Mouse (Mus musculus): ENCODE measurements around the gene Doc2g. TPM values are rescaled to one million over a fixed set of nuclear protein-coding genes. Genes with fewer than 3 reads are reported as not detected.
A peak's percentile ranks its signal among the peaks of the same experiment; 100 is the strongest.
"Not testable (repeated sequence)": the region's sequence is repeated elsewhere in the genome, so short reads cannot be mapped to it uniquely, and the experiment has no call there.

Doc2g gene
- polyA plus RNA-seq, 1 experiment from 2014 or later = 4.5 TPM

DNA sequence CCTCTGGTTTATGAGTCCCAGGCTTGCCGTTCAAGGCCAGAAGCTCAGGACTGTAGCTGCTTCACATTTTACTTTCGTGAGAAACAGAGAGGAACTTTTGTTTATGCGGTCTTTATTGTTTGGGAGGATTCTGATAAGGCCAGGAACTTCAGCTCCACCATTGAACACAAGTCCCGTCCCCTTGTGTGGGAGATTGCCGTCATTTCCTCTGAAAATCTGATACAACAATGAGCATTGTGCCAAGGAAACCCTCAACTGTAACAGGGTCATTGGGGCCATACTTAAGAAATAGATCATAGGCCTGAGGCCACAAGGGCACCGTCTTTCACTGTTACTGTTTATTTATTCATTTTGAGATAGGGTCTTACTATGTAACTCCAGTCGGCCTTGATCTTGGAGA lies 20.1 kb downstream of the Doc2g start:
- Histone ChIP-seq H3K27me3 (replicated peaks) (no peaks in the 10 kb centered on the region), H3K4me3 (replicated peaks) (no peak overlapping the region), H3K4me2 (no peak overlapping the region), H3K36me3 (no peaks in the 10 kb centered on the region), H3K9ac (no peak overlapping the region), H3K9me3 (no peaks in the 10 kb centered on the region), H3K27ac (no peak overlapping the region), H3K4me1 (peaks cover 9% of the 10 kb centered on the region; the same call in 1 of the 2 replicates)
- 62% methylated on average over 7 of the region's 7 CpGs for WGBS
- no peak for ATAC-seq (ENCODE audit: insufficient read depth, low FRiP score, low read depth)

DNA sequence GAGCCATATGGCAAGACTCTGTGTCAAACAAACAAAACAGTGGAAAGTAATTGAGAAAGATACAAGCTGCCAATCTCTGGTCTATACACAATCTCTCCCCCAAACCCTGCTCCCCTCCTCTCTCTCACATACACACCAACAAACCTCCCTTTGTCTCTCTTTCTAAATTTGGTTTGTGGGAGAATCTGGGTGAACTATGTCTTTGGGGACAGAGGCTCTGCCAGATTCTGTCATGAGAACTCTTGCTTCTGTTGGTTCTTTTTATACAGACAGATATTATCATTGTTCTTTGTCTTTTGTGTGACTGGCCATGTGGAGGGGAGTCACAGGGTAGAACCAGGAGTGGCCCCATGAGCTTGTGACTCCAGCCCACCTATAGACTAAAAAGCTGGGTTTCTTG lies 24.5 kb downstream of the Doc2g start:
- no peak overlapping the region for H3K4me3 ChIP-seq (replicated peaks)
- H3K27me3 ChIP-seq (replicated peaks) = no peaks in the 10 kb centered on the region
- peaks cover 2% of the 10 kb centered on the region; the same call in 1 of the 2 replicates for H3K4me1 ChIP-seq
- H3K9ac ChIP-seq = no peak overlapping the region
- no peak overlapping the region for H3K4me2 ChIP-seq
- H3K36me3 ChIP-seq = no peaks in the 10 kb centered on the region
- H3K9me3 ChIP-seq = no peaks in the 10 kb centered on the region
- H3K27ac ChIP-seq = no peak overlapping the region
- no peak for ATAC-seq (ENCODE audit: insufficient read depth, low FRiP score, low read depth)

DNA sequence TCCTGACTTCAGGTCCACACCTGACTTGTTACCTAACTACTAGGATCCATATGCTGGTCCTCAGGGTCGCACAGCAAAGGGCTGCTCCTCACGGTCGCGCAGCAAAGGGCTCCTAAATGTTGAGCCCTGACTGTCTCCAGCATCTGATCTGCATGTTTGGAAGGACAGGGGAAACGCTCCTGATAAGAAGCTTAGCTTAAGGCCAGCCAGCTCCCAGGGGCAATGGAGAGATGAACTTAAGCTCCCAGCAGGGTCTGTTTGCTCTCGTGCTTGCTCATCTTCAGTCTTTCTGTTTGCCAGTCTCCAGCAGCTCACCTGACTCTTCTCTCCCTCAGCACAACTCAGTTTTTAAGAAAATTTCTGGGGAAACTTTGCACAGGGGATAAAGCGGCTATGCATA lies 29.6 kb downstream of the Doc2g start:
- no peak for ATAC-seq (ENCODE audit: insufficient read depth, low FRiP score, low read depth)
- Histone ChIP-seq H3K4me3 (replicated peaks) (no peak overlapping the region), H3K27me3 (replicated peaks) (no peaks in the 10 kb centered on the region), H3K27ac (peak overlapping the region; percentile 33; the same call in 1 of the 2 replicates), H3K9ac (no peak overlapping the region), H3K4me1 (peaks cover 16% of the 10 kb centered on the region), H3K36me3 (no peaks in the 10 kb centered on the region), H3K4me2 (no peak overlapping the region), H3K9me3 (no peaks in the 10 kb centered on the region)
- 51% methylated on average over 7 of the region's 7 CpGs for WGBS

DNA sequence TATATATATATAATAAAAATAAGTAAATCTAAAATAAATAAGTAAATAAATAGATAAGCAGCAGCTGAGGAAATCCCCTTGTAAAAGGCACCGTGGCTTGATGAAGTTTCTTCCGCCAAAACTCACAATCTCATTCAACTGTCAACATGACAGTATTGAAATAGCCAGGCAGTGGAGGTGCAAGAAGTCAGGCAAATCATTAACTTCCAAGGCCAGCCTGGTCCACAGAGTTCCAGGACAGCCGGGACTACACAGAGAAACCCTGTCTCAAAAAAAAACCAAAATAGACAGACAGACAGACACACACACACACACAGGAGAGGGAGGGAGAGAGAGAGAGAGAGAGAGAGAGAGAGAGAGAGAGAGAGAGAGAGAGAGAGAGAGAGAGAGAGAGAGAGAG lies 30.2 kb downstream of the Doc2g start:
- Histone ChIP-seq H3K4me1 (peaks cover 16% of the 10 kb centered on the region), H3K9me3 (no peaks in the 10 kb centered on the region), H3K4me2 (no peak overlapping the region), H3K9ac (no peak overlapping the region), H3K36me3 (no peaks in the 10 kb centered on the region), H3K4me3 (replicated peaks) (no peak overlapping the region), H3K27ac (no peak overlapping the region; the same call in 1 of the 2 replicates), H3K27me3 (replicated peaks) (no peaks in the 10 kb centered on the region)
- 61% methylated on average over 3 of the region's 3 CpGs for WGBS
- peak; percentile 43; the same call in 1 of the 2 replicates for ATAC-seq (ENCODE audit: insufficient read depth, low FRiP score, low read depth)

DNA sequence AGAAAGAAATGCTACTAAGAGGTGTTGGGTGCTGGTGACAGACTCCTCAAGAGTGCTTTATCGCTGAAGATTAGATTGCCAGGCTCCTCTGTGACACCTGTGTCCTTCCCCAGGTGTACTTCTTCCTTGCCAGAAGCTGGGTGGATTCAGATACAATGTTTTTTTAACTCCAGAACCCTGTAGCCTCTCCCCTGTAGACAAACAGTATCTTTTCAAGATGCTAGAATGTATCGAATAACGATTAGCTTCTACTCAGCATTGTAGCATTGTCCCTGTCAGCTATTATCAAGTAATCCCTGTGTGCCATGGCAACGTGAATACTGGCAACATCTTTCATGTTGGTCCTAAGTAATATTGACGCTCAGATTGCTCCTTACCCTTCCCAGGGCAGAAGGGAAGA lies 30.6 kb downstream of the Doc2g start:
- no peaks in the 10 kb centered on the region for H3K9me3 ChIP-seq
- peaks cover 16% of the 10 kb centered on the region for H3K4me1 ChIP-seq
- WGBS = 58% methylated on average over 5 of the region's 5 CpGs
- no peaks in the 10 kb centered on the region for H3K36me3 ChIP-seq
- no peak overlapping the region for H3K9ac ChIP-seq
- no peak for ATAC-seq (ENCODE audit: insufficient read depth, low FRiP score, low read depth)
- H3K27ac ChIP-seq = peak overlapping the region; percentile 40; the same call in 1 of the 2 replicates
- no peak overlapping the region for H3K4me2 ChIP-seq
- H3K27me3 ChIP-seq (replicated peaks) = no peaks in the 10 kb centered on the region
- H3K4me3 ChIP-seq (replicated peaks) = no peak overlapping the region

DNA sequence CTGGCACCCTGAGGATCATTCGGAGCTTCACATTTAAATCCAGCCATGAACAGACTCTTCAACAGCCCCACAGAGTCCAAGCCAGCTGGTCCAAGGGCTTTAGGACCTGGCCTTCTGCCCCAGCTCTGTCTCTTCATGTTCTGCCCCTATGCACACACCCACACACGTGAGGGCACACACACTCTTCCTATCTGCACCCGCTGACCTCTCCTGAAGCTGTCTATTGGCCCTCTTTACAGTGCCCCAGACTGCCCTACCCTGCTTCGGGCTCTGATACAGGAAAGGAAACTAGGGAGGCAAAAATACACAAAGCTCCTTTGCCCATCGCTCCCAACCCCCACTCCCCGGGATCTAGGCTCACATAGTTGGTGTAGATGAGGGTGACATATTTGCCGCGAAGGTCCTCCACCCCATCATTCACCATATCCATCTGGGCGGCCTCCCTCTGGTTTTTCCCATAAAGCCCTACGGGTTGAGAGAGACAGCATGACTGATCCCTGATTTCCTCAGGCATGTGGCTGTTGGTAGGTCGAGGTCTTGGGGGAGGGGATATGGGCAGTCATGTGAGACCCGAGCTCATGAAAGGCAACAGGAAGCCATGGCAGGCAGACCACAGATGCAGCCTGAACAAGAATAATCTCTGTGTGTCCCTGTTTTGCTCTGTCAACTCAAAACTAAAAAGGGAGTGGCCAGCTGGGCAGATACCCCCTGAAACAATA lies 33.4 kb downstream of the Doc2g start:
- 61% methylated on average over 12 of the region's 12 CpGs for WGBS
- Histone ChIP-seq H3K4me3 (replicated peaks) (no peak overlapping the region; the same call in 1 of the 2 replicates), H3K4me2 (peak overlapping the region; percentile 50), H3K27ac (0 out of 2 replicates have a peak overlapping the region, but pooled peaks have one; percentile 16), H3K9ac (no peak overlapping the region), H3K27me3 (replicated peaks) (no peaks in the 10 kb centered on the region), H3K9me3 (no peaks in the 10 kb centered on the region), H3K36me3 (no peaks in the 10 kb centered on the region), H3K4me1 (peaks cover 16% of the 10 kb centered on the region)
- ATAC-seq (ENCODE audit: insufficient read depth, low FRiP score, low read depth) = peak; percentile 45; the same call in 1 of the 2 replicates

DNA sequence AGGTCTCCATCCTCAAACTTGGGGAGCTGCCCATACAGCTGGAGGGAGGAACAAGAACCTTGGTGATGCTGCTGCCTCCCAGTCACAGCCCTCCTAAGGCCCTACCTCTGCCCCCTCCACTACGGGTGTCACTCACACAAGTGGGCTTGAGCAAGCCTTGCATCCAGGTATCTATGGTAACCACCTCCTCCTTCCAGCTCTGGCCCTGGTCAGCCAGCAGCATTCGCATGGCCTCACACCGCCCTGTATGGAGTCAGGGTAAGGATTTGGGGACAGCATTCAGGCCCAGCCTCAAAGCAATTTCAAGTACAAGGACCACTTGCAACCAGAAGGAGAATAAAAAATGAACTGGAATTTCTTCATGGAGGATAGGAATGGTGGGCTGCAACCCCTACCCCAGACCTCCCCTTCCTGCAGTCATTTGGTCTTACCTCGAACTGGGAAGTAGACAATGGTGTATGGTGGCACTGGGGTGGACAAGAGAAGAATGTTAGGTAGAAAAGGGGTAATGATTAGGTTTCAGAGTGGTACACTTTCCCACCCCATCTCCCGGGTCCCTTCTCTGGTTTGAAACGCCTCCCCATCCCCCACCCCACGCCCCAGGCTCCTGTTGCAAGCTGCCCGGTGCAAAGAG lies 34.2 kb downstream of the Doc2g start:
- WGBS = 24% methylated on average over 8 of the region's 8 CpGs
- peak overlapping the region; percentile 74 for H3K4me3 ChIP-seq (replicated peaks)
- peak overlapping the region; percentile 67 for H3K9ac ChIP-seq
- H3K9me3 ChIP-seq; H3K36me3 ChIP-seq; H3K27me3 ChIP-seq (replicated peaks): not testable (repeated sequence)
- peaks cover 16% of the 10 kb centered on the region for H3K4me1 ChIP-seq
- peak overlapping the region; percentile 87 for H3K27ac ChIP-seq
- H3K4me2 ChIP-seq = peak overlapping the region; percentile 68
- 0 out of 2 replicates have a peak, but pooled peaks have one; percentile 2 for ATAC-seq (ENCODE audit: insufficient read depth, low FRiP score, low read depth)

DNA sequence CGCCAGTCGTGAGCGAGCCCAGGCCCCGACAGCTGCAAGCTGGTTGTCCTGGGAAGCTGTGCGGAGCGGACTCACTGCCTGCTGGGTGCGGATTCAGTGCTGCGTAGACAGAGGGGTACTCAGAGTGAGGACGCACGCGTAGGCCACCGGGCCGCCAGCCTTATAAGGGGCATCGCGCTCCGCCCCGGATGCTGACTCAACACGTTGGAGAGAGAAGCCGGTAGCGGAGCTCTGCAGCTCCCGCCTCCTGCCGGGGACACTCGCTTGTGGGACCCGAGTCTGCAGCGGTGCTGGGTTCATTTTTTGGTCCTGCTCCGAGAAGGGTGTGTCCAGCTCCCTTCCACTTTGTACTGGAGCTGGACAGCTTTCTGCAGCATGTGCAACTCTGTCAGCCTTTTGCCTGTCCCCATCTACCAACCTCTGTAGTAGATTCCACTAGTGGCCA lies 34.7 kb downstream of the Doc2g start, which contains the start of gene Gstp1:
TSS of gene Gstp1 (minus strand) at position 198 of the 445 bp plus-strand sequence.
- under 1% methylated on average over 26 of the region's 26 CpGs for WGBS
- peak; percentile 71 for ATAC-seq (ENCODE audit: insufficient read depth, low FRiP score, low read depth)
- peak within 1 kb of the TSS; percentile 74 for H3K4me3 ChIP-seq (replicated peaks)

DNA sequence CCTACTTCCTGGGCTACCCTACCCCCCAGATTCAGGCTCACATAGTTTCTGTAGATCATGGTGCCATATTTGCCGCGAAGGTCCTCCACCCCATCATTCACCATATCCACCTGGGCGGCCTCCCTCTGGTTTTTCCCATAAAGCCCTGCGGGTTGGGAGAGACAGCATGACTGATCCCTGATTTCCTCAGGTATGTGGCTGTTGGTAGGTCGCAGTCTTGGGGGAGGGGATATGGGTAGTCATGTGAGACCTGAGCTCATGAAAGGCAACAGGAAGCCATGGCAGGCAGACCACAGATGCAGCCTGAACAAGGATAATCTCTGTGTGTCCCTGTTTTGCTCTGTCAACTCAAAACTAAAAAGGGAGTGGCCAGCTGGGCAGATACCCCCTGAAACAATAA lies 37.8 kb downstream of the Doc2g start:
- not testable (repeated sequence) for H3K27me3 ChIP-seq (replicated peaks); H3K4me2 ChIP-seq; ATAC-seq (ENCODE audit: insufficient read depth, low FRiP score, low read depth); H3K27ac ChIP-seq; H3K9me3 ChIP-seq; H3K9ac ChIP-seq; H3K36me3 ChIP-seq; H3K4me3 ChIP-seq (replicated peaks)
- H3K4me1 ChIP-seq = peaks cover 13% of the 10 kb centered on the region
- WGBS = 86% methylated on average over 5 of the region's 5 CpGs

More for the DNA sequence above, 34.7 kb downstream of the Doc2g start, which contains the start of gene Gstp1:
- Histone ChIP-seq H3K4me2 (peak within 1 kb of the TSS; percentile 68), H3K27me3 (replicated peaks) (no peaks in the 10 kb centered on the region), H3K4me1 (peaks cover 11% of the 10 kb centered on the region), H3K9me3 (no peaks in the 10 kb centered on the region), H3K9ac (peak within 1 kb of the TSS; percentile 67), H3K36me3 (no peaks in the 10 kb centered on the region), H3K27ac (peak within 1 kb of the TSS; percentile 87)

DNA sequence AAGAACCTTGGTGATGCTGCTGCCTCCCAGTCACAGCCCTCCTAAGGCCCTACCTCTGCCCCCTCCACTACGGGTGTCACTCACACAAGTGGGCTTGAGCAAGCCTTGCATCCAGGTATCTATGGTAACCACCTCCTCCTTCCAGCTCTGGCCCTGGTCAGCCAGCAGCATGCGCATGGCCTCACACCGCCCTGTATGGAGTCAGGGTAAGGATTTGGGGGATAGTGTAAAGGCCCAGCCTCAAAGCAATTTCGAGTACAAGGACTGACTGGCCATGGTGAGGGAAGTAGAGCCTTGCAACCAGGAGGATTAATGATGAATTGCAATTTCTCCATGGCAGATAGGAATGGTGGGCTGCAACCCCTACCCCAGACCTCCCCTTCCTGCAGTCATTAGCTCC lies 38.4 kb downstream of the Doc2g start:
- not testable (repeated sequence) for H3K27ac ChIP-seq; H3K9ac ChIP-seq; H3K27me3 ChIP-seq (replicated peaks); H3K36me3 ChIP-seq; H3K4me3 ChIP-seq (replicated peaks); ATAC-seq (ENCODE audit: insufficient read depth, low FRiP score, low read depth); H3K9me3 ChIP-seq; H3K4me2 ChIP-seq
- WGBS = 91% methylated on average over 4 of the region's 4 CpGs
- H3K4me1 ChIP-seq = peaks cover 12% of the 10 kb centered on the region

DNA sequence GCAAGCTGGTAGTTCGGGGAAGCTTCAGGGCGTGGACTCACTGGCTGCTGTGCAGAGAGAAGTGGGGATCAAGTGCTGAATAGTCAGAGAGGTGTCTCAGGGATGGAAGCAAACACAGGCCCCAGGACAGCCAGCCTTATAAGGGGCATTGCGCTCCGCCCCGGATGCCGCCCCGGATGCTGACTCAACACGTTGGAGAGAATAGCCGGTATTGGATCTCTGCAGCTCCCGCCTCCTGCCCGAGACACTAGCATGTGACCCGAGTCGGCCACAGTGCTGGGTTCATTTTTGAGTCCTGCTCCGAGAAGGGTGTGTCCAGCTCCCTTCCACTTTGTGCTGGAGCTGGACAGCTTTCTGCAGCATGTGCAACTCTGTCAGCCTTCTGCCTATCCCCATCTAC lies 39.0 kb downstream of the Doc2g start:
- no peak overlapping the region for H3K27ac ChIP-seq
- H3K4me2 ChIP-seq = no peak overlapping the region; the same call in 1 of the 2 replicates
- no peaks in the 10 kb centered on the region for H3K9me3 ChIP-seq
- H3K4me3 ChIP-seq (replicated peaks) = no peak overlapping the region
- H3K9ac ChIP-seq = no peak overlapping the region
- H3K4me1 ChIP-seq = peaks cover 11% of the 10 kb centered on the region
- no peak; the same call in 1 of the 2 replicates for ATAC-seq (ENCODE audit: insufficient read depth, low FRiP score, low read depth)
- no peaks in the 10 kb centered on the region for H3K27me3 ChIP-seq (replicated peaks)
- 59% methylated on average over 14 of the region's 14 CpGs for WGBS
- H3K36me3 ChIP-seq = no peaks in the 10 kb centered on the region

DNA sequence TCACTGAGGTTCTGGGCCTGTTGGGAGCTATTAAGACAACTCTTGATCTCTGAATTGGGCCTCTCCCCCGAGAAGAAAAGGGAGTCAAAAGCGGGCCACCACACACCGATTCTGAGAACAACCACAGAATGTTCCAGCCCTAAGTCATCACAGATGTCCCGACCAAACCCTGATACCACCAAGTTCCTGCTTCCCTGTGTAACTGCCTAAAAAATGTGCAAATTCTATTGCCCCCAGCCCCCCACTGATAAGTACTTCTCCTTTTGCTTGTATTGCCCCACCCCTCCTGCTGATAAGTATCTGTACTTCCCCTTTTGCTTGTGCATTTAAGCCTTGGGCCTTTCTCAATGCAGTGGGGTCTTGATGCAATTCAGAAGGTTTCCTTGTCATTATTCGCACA lies 41.0 kb downstream of the Doc2g start:
- peaks cover 13% of the 10 kb centered on the region for H3K4me1 ChIP-seq
- not testable (repeated sequence) for H3K36me3 ChIP-seq; H3K27me3 ChIP-seq (replicated peaks); H3K27ac ChIP-seq; ATAC-seq (ENCODE audit: insufficient read depth, low FRiP score, low read depth); H3K4me2 ChIP-seq; H3K4me3 ChIP-seq (replicated peaks); H3K9ac ChIP-seq; H3K9me3 ChIP-seq
- WGBS = 86% methylated on average over 5 of the region's 5 CpGs
